ENCODE assay signal across 26 mouse cellular contexts in genomic region chr1:130470074-130470473, GRCm38 (mm10). TPM values are rescaled to one million over a fixed set of nuclear protein-coding genes. Genes with fewer than 3 reads are reported as not detected.
A peak's percentile ranks its signal among the peaks of the same experiment; 100 is the strongest.
DNase-seq lines count a peak whose midpoint lies in the region; TF ChIP-seq lines count a peak whose summit lies in the region.
"Had no signal": no experiment of that assay in that cellular context is flagged by ENCODE, and none has a peak within 500 bp of the region (broad histone marks: within the 10 kb centered on the region; RNA-seq: fewer than 3 reads in every experiment).

No protein-coding gene starts in this region.

- dilution Hi-C loops in CH12.LX (cut with MboI; ENCODE audit: extremely low pct_ligation_motif_present, extremely low pct_unique_long_range_greater_than_20kb, low sequenced_read_pairs), result no loop called here

- no peak for TF ChIP-seq EP300 in CH12.LX (IDR thresholded peaks at IDR 0.05; ENCODE audit: low read length)

- no peak overlapping the region for H3K9ac ChIP-seq in CH12.LX (ENCODE audit: insufficient read depth, low read depth)
- no peak overlapping the region for H3K9ac ChIP-seq in ES-E14 (ENCODE audit: insufficient read depth, low read depth, low read length, poor library complexity, severe bottlenecking)

- no peaks in the 10 kb centered on the region for H3K79me2 ChIP-seq in CH12.LX (replicated peaks; ENCODE audit: control insufficient read depth, extremely low read depth, insufficient read depth, poor library complexity, severe bottlenecking)

- in situ Hi-C loops in CH12.LX (cut with MboI; ENCODE audit: low pct_ligation_motif_present, low pct_unique_long_range_greater_than_20kb, low sequenced_read_pairs), result no loop called here
- in situ Hi-C loops in ES-E14 (cut with MboI; ENCODE audit: low sequenced_read_pairs in 2 of 2, unreplicated experiment in 2 of 2), result no loop called here

- H3K9me3 ChIP-seq in CH12.LX (replicated peaks; ENCODE audit: low read length) (no peaks in the 10 kb centered on the region), ES-E14 (ENCODE audit: control insufficient read depth, insufficient read depth, low read depth, low read length) (no peaks in the 10 kb centered on the region)
- H3K9me3 ChIP-seq: G1E had no signal

- no peak for TF ChIP-seq RAD21 in CH12.LX (IDR thresholded peaks at IDR 0.05; ENCODE audit: low read depth, low read length)

- H3K36me3 ChIP-seq in CH12.LX (replicated peaks in 1 of 2; ENCODE audit: control insufficient read depth in 1 of 2, insufficient read depth in 1 of 2, low read length in 1 of 2), result no peaks in the 10 kb centered on the region
- H3K36me3 ChIP-seq in ES-E14 (ENCODE audit: control insufficient read depth, insufficient read depth, low read length, poor library complexity, severe bottlenecking), result no peaks in the 10 kb centered on the region
- H3K36me3 ChIP-seq: G1E had no signal

- H3K4me3 ChIP-seq in CH12.LX (replicated peaks in 1 of 3; ENCODE audit: low read depth in 2 of 3, low read length in 2 of 3, poor library complexity in 1 of 3), result no peak overlapping the region
- H3K4me3 ChIP-seq in ES-E14 (ENCODE audit: insufficient read depth in 1 of 2, low read depth in 1 of 2, low read length in 2 of 2, poor library complexity in 1 of 2, severe bottlenecking in 1 of 2), result no peak overlapping the region

- peak overlapping the region; percentile 60; the same call in 1 of the 2 replicates for H3K4me2 ChIP-seq in CH12.LX (ENCODE audit: insufficient read depth, low read depth, poor library complexity, severe bottlenecking)

- no peak for DNase-seq in CH12.LX (ENCODE audit: extremely low read depth)
- DNase-seq in ES-E14 (ENCODE audit: low read depth, low spot score), result no peak
- DNase-seq in adrenal gland, adult (ENCODE audit: inconsistent age in 2 of 2, low spot score in 1 of 2), result no peak
- no peak for DNase-seq in B cell, adult 2 months
- DNase-seq: adrenal gland, adult 2 months; adrenal gland, adult 8-10 months; adrenal gland, postnatal 10 days; adrenal gland, postnatal 14 days; adrenal gland, postnatal 25 days; adrenal gland, postnatal 36 days; cerebellum, adult 11 months; cerebellum, adult 11-12 months; cerebellum, adult 18-20 months; cerebellum, adult 2 months; cerebellum, adult 8-10 months; cerebellum, adult 9-10 months; cerebellum, adult 9-11 months had no signal

- TF ChIP-seq CTCF in CH12.LX (conservative IDR thresholded peaks at IDR 0.05 in 1 of 2, IDR thresholded peaks at IDR 0.05 in 1 of 2; ENCODE audit: low read depth in 2 of 2, low read length in 2 of 2), result no peak

- no peaks in the 10 kb centered on the region for H3K27me3 ChIP-seq in CH12.LX (replicated peaks)
- H3K27me3 ChIP-seq: Patski had no signal

- H3K4me1 ChIP-seq in CH12.LX (ENCODE audit: control insufficient read depth in 1 of 2, insufficient read depth in 2 of 2) (peaks cover 3 to 20% of the 10 kb centered on the region in 2 experiments; a peak in 2 of 4 replicates), ES-E14 (ENCODE audit: control insufficient read depth in 2 of 2, insufficient read depth in 2 of 2, low read length in 2 of 2, poor library complexity in 1 of 2) (peaks cover 0 to 5% of the 10 kb centered on the region in 2 experiments; a peak in 2 of 4 replicates)

- H3K27ac ChIP-seq in CH12.LX (ENCODE audit: insufficient read depth, low read depth) (no peak overlapping the region), ES-E14 (ENCODE audit: insufficient read depth, low read depth, low read length, poor library complexity, severe bottlenecking) (no peak overlapping the region)

- TF ChIP-seq POLR2A in CH12.LX (IDR thresholded peaks at IDR 0.05; ENCODE audit: low read depth, low read length), result no peak

TF ChIP-seq in CH12.LX, 34 proteins besides CTCF, POLR2A, EP300 and RAD21:
- TF ChIP-seq JUND (conservative IDR thresholded peaks at IDR 0.05; ENCODE audit: low read depth, low read length), result no peak
- TF ChIP-seq ZNF384 (IDR thresholded peaks at IDR 0.05; ENCODE audit: low read depth, low read length), result peak; percentile 78

TF ChIP-seq in ES-E14, 5 proteins besides CTCF, POLR2A, EP300 and RAD21:
- TF ChIP-seq CHD2 (IDR thresholded peaks at IDR 0.05; ENCODE audit: low read depth, low read length) (no peak), ZNF384 (IDR thresholded peaks at IDR 0.05; ENCODE audit: low read depth, low read length) (peak; percentile 56; the same call in 1 of the 2 replicates), MAFK (IDR thresholded peaks at IDR 0.05; ENCODE audit: insufficient read depth, low read depth, low read length) (no peak), ZC3H11A (IDR thresholded peaks at IDR 0.05; ENCODE audit: borderline replicate concordance, low read depth, low read length) (no peak)
TF ChIP-seq in ES-E14: peak in this region for 1.

RNA-seq across cellular contexts. Expression of gene Cd55, which starts 7.5 kb away (rescaled TPM):
- total RNA-seq in CH12.LX (2012; rRNA removed) (0.25 and 1.0 TPM in 2 replicates), CH12.LX (2014; rRNA removed) (1.5 and 1.7 TPM in 2 replicates), ES-E14 (2012; rRNA removed) (9.3 and 11.2 TPM in 2 replicates)
- 1.1 and 1.8 TPM in 2 replicates for polyA plus RNA-seq in CH12.LX (2012; ENCODE audit: insufficient read length, low read depth)

RNA-seq across cellular contexts. Expression of gene Cd55b, which starts 47.3 kb away (rescaled TPM):
- total RNA-seq in CH12.LX (2012; rRNA removed) (not detected in 2 replicates), CH12.LX (2014; rRNA removed) (not detected in 2 replicates), ES-E14 (2012; rRNA removed) (0.22 TPM in 1 of 2 replicates, not detected in the other)
- not detected in 2 replicates for polyA plus RNA-seq in CH12.LX (2012; ENCODE audit: insufficient read length, low read depth)
- total RNA-seq: adrenal gland, adult 18-20 months; adrenal gland, postnatal 14 days; adrenal gland, postnatal 25 days; adrenal gland, postnatal 4 days; MEL had no signal
- polyA plus RNA-seq: activated CD4-positive, CD25-positive, alpha-beta regulatory T cell, adult 4 months; adrenal gland, adult 2 months; brain, embryonic 14.5 days; C2C12; CD4-positive, CD25-positive, alpha-beta regulatory T cell, adult 4 months; cerebellum, adult 2 months; G1E had no signal
